Mouse (Mus musculus): ENCODE results near the gene Mbtps1. TPM values are rescaled to one million over a fixed set of nuclear protein-coding genes. Genes with fewer than 3 reads are reported as not detected.

The Mbtps1 gene
- polyA plus RNA-seq, 1 experiment from 2014 or later, result 51.4 TPM

DNA sequence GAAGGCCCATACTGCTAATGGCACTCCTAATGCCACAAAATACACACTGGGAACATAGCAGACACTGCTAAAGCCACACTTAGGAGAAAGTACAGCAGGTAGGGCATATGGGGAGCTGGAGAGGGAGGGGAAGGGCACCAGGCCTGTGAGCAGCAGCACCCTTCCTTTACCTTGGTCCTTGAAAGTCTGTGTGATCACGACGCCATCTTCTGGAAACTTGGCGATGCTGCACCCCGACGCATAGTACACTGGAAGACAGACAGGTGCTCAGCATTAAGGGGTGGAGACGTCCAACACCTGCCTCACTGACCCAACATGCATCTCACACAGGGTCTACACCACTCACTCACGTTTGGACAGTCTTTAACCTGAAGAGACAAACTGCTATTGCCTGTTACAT is 38.4 kb downstream of the Mbtps1 start:
- no peaks in the 10 kb centered on the region for H3K9me3 ChIP-seq (replicated peaks; ENCODE audit: control insufficient read depth, low read length, poor library complexity, severe bottlenecking)
- H3K4me1 ChIP-seq (ENCODE audit: control insufficient read depth, insufficient read depth, low read length), result no peaks in the 10 kb centered on the region
- H3K4me2 ChIP-seq (ENCODE audit: low read length), result no peak overlapping the region
- H3K4me3 ChIP-seq (ENCODE audit: low read depth, low read length), result no peak overlapping the region
- H3K36me3 ChIP-seq (ENCODE audit: control insufficient read depth, insufficient read depth, low read length), result peaks cover 43% of the 10 kb centered on the region
- WGBS, result 77% methylated on average over 7 of the region's 7 CpGs
- no peak overlapping the region for H3K27ac ChIP-seq (ENCODE audit: low read length)
- ATAC-seq, result no peak
- H3K9ac ChIP-seq (ENCODE audit: low read depth, low read length), result no peak overlapping the region
- H3K27me3 ChIP-seq (ENCODE audit: control insufficient read depth, insufficient read depth, low read depth, low read length), result no peaks in the 10 kb centered on the region

DNA sequence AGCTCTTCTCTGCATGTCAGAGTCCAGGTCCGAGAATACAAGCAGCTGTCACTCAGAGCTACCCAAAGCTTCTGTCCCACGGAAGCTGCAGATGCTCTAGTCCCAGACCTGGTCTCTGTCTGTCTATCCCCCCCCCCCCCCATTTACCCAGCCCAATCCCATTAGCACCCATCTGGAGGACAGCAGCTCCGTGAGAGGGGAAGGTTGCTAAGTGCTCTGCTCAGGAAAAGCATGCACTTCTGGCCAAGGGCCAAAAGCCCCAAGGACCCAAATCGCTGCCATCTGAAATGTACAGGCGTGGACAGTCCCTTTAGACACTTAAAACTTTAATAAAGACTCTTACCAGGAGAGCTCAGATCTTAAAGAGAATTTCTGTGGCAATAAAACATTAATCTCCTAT is 41.9 kb downstream of the Mbtps1 start:
- no peak overlapping the region for H3K4me2 ChIP-seq (ENCODE audit: low read length)
- ATAC-seq, result no peak
- no peak overlapping the region for H3K27ac ChIP-seq (ENCODE audit: low read length)
- H3K9ac ChIP-seq (ENCODE audit: low read depth, low read length), result no peak overlapping the region
- H3K4me3 ChIP-seq (ENCODE audit: low read depth, low read length), result no peak overlapping the region
- H3K27me3 ChIP-seq (ENCODE audit: control insufficient read depth, insufficient read depth, low read depth, low read length), result no peaks in the 10 kb centered on the region
- H3K36me3 ChIP-seq (ENCODE audit: control insufficient read depth, insufficient read depth, low read length), result peaks cover 34% of the 10 kb centered on the region
- no peaks in the 10 kb centered on the region for H3K4me1 ChIP-seq (ENCODE audit: control insufficient read depth, insufficient read depth, low read length)
- H3K9me3 ChIP-seq (replicated peaks; ENCODE audit: control insufficient read depth, low read length, poor library complexity, severe bottlenecking), result no peaks in the 10 kb centered on the region
- WGBS, result 46% methylated on average over 5 of the region's 5 CpGs

DNA sequence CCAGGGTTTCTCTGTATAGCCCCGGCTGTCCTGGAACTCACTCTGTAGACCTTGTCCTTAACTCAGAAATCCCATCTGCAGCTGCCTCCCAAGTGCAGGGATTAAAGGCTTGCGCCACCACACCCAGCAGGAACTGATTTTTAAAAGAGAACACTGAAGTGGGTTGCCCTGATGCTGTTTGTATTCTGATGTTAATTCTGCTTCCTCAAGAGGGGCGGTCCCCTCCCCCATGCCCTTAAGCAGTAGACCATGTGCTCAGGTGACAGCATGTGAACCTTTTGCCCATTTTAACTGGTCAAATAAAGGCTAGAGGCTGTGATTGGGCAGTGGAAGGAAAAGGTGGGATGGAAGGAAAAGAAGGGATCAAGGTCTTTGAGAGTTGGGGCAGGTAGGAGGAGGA is 42.8 kb downstream of the Mbtps1 start:
- Histone ChIP-seq H3K9me3 (replicated peaks; ENCODE audit: control insufficient read depth, low read length, poor library complexity, severe bottlenecking) (no peaks in the 10 kb centered on the region), H3K4me2 (ENCODE audit: low read length) (no peak overlapping the region), H3K4me3 (ENCODE audit: low read depth, low read length) (no peak overlapping the region), H3K9ac (ENCODE audit: low read depth, low read length) (no peak overlapping the region), H3K27ac (ENCODE audit: low read length) (no peak overlapping the region), H3K36me3 (ENCODE audit: control insufficient read depth, insufficient read depth, low read length) (peaks cover 27% of the 10 kb centered on the region), H3K4me1 (ENCODE audit: control insufficient read depth, insufficient read depth, low read length) (peaks cover 3% of the 10 kb centered on the region; the same call in 1 of the 2 replicates), H3K27me3 (ENCODE audit: control insufficient read depth, insufficient read depth, low read depth, low read length) (no peaks in the 10 kb centered on the region)
- ATAC-seq, result no peak
- 28% methylated on average over 3 of the region's 3 CpGs for WGBS

DNA sequence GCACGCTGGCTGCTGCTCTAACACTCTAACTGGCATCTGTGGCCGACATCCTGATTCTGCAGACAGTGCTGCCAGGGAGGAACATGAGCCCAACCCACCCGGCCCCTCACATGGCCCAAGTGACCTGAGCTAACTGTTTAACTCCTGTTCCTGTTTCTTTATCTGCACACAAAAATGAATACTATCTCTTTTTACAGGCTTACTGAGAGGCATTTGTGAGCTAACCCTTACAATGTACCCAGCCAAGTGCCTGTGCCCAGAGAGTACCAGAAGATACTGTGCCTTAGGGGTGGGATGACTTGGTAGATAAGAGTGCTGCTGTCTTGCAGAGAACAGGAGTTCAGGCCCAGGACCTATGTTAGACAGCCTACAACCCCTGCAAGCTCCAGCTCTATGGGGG is 43.6 kb downstream of the Mbtps1 start:
- H3K9ac ChIP-seq (ENCODE audit: low read depth, low read length), result no peak overlapping the region

DNA sequence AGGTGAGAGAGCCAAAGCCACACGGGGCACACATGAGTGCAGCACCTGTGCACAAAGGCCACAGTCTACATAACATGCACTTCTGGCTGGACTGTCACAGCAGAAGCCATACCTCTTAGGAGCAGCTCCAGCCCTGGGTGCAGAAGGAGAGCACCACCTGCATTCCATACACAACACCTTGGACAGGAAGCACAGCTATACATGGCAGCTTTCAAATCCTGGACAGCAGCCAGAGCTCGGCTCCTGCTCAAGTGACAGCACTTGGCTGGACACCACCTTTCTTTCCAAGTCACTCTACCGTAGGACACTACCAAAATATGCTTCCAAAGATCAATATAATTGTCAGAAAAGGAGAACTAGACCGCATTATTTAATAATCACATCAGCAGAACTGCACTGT is 45.1 kb downstream of the Mbtps1 start:
- H3K4me1 ChIP-seq (ENCODE audit: control insufficient read depth, insufficient read depth, low read length), result peaks cover 3% of the 10 kb centered on the region; the same call in 1 of the 2 replicates
- no peak overlapping the region for H3K9ac ChIP-seq (ENCODE audit: low read depth, low read length)
- H3K9me3 ChIP-seq (replicated peaks; ENCODE audit: control insufficient read depth, low read length, poor library complexity, severe bottlenecking), result no peaks in the 10 kb centered on the region
- 95% methylated on average over 4 of the region's 4 CpGs for WGBS
- no peak overlapping the region for H3K4me2 ChIP-seq (ENCODE audit: low read length)
- H3K27ac ChIP-seq (ENCODE audit: low read length), result no peak overlapping the region
- ATAC-seq, result no peak
- H3K27me3 ChIP-seq (ENCODE audit: control insufficient read depth, insufficient read depth, low read depth, low read length), result no peaks in the 10 kb centered on the region
- no peak overlapping the region for H3K4me3 ChIP-seq (ENCODE audit: low read depth, low read length)
- peaks cover 34% of the 10 kb centered on the region for H3K36me3 ChIP-seq (ENCODE audit: control insufficient read depth, insufficient read depth, low read length)

More for the DNA sequence above, 43.6 kb downstream of the Mbtps1 start:
- Histone ChIP-seq H3K4me2 (ENCODE audit: low read length) (no peak overlapping the region), H3K27me3 (ENCODE audit: control insufficient read depth, insufficient read depth, low read depth, low read length) (no peaks in the 10 kb centered on the region), H3K36me3 (ENCODE audit: control insufficient read depth, insufficient read depth, low read length) (peaks cover 29% of the 10 kb centered on the region), H3K9me3 (replicated peaks; ENCODE audit: control insufficient read depth, low read length, poor library complexity, severe bottlenecking) (no peaks in the 10 kb centered on the region), H3K4me1 (ENCODE audit: control insufficient read depth, insufficient read depth, low read length) (peaks cover 3% of the 10 kb centered on the region; the same call in 1 of the 2 replicates), H3K4me3 (ENCODE audit: low read depth, low read length) (no peak overlapping the region), H3K27ac (ENCODE audit: low read length) (no peak overlapping the region)
- ATAC-seq, result no peak
- 82% methylated on average over 3 of the region's 3 CpGs for WGBS

DNA sequence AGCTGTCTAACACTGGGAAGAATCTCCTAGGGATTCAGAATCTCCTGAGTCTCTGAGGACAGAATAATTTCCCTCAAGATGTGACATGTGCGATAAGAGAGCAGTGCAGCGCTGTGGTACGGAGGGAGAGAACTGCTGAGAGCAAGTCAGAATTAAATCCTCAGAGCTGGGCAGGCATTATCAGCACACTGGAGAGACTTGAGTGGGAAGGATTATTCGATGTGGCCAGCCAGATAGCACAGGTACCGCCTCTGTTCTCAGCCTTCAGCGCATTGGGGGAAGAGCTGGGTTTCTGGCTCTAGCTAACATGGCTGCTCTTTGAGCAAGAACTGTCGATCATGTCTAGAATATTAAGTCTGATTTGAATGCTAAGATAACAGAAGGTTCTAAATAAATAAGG is 46.8 kb downstream of the Mbtps1 start:
- peaks cover 34% of the 10 kb centered on the region for H3K36me3 ChIP-seq (ENCODE audit: control insufficient read depth, insufficient read depth, low read length)
- peak; percentile 40; the same call in 1 of the 2 replicates for ATAC-seq
- peaks cover 3% of the 10 kb centered on the region; the same call in 1 of the 2 replicates for H3K4me1 ChIP-seq (ENCODE audit: control insufficient read depth, insufficient read depth, low read length)
- no peak overlapping the region for H3K9ac ChIP-seq (ENCODE audit: low read depth, low read length)
- H3K27me3 ChIP-seq (ENCODE audit: control insufficient read depth, insufficient read depth, low read depth, low read length), result no peaks in the 10 kb centered on the region
- no peak overlapping the region for H3K4me3 ChIP-seq (ENCODE audit: low read depth, low read length)
- 75% methylated on average over 7 of the region's 7 CpGs for WGBS
- no peak overlapping the region for H3K4me2 ChIP-seq (ENCODE audit: low read length)
- peak overlapping the region; percentile 54 for H3K27ac ChIP-seq (ENCODE audit: low read length)
- no peaks in the 10 kb centered on the region for H3K9me3 ChIP-seq (replicated peaks; ENCODE audit: control insufficient read depth, low read length, poor library complexity, severe bottlenecking)

DNA sequence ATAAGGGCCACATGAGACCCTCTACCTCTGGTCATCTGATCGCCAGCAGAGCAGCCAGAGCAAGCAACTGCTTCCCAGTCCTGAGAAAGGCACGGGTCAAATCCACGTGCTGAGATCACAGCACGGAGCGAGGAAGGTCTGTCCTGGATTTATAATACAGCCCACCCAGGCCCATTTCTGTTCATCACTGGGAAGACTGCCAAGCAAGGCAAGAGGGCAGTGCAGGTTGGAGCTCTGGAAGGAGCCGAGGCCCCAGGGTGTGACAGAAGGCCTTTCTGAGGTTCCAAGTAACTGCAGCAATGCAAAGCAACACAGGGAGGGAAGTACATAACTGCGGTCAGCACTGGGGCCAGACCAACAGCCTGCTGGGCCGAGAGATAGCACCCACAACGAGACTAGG is 48.1 kb downstream of the Mbtps1 start:
- Histone ChIP-seq H3K4me2 (ENCODE audit: low read length) (no peak overlapping the region), H3K9ac (ENCODE audit: low read depth, low read length) (no peak overlapping the region), H3K36me3 (ENCODE audit: control insufficient read depth, insufficient read depth, low read length) (peaks cover 34% of the 10 kb centered on the region), H3K9me3 (replicated peaks; ENCODE audit: control insufficient read depth, low read length, poor library complexity, severe bottlenecking) (no peaks in the 10 kb centered on the region), H3K4me3 (ENCODE audit: low read depth, low read length) (no peak overlapping the region), H3K4me1 (ENCODE audit: control insufficient read depth, insufficient read depth, low read length) (peaks cover 7% of the 10 kb centered on the region), H3K27me3 (ENCODE audit: control insufficient read depth, insufficient read depth, low read depth, low read length) (no peaks in the 10 kb centered on the region), H3K27ac (ENCODE audit: low read length) (no peak overlapping the region)
- ATAC-seq, result no peak
- 85% methylated on average over 9 of the region's 9 CpGs for WGBS

DNA sequence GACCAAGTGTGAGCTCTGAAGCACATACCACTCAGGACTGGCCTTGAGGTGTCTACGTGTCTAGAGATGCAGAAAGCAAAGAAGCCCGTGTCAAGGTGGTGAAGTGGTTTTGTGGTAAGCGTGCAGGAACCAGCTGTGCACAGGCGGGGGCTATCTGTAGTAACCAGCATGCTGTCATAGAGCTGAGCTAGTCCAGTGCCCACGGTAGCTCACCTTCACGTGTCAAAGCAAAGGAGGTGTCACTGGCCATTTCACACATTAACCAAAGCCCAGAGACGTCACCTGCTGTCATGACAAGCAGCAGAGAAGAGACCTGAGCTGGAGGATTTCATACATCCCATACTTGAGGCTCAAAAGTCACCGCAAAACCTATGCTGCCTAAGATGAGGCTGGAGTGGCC is 52.4 kb downstream of the Mbtps1 start:
- Histone ChIP-seq H3K36me3 (ENCODE audit: control insufficient read depth, insufficient read depth, low read length) (peaks cover 19% of the 10 kb centered on the region), H3K27me3 (ENCODE audit: control insufficient read depth, insufficient read depth, low read depth, low read length) (no peaks in the 10 kb centered on the region), H3K4me3 (ENCODE audit: low read depth, low read length) (no peak overlapping the region), H3K4me2 (ENCODE audit: low read length) (no peak overlapping the region), H3K4me1 (ENCODE audit: control insufficient read depth, insufficient read depth, low read length) (peaks cover 11% of the 10 kb centered on the region), H3K9me3 (replicated peaks; ENCODE audit: control insufficient read depth, low read length, poor library complexity, severe bottlenecking) (no peaks in the 10 kb centered on the region), H3K27ac (ENCODE audit: low read length) (no peak overlapping the region; the same call in 1 of the 2 replicates), H3K9ac (ENCODE audit: low read depth, low read length) (no peak overlapping the region)
- 83% methylated on average over 8 of the region's 8 CpGs for WGBS
- no peak for ATAC-seq

DNA sequence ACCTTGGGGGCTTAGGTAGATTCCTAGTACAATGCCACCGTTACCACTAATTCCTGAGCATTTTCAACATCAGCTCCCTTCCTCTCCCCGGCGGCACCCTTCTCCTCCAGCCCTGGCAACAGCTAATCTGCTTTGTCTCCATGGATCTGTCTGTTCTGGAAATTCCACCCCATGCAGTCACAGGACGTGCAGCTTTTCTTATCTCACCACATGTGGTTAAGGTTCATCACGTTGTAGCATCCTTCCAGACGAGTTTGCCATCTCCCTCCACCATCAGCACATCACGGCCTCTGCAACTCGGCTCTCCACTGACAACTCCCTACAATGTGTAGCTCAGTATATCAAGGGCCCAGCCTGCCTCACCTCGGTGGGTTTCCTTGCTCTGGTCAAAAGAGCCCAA is 53.0 kb downstream of the Mbtps1 start:
- 0 out of 2 replicates have a peak overlapping the region, but pooled peaks have one; percentile 3 for H3K9ac ChIP-seq (ENCODE audit: low read depth, low read length)
- peaks cover 16% of the 10 kb centered on the region for H3K36me3 ChIP-seq (ENCODE audit: control insufficient read depth, insufficient read depth, low read length)
- H3K27ac ChIP-seq (ENCODE audit: low read length), result peak overlapping the region; percentile 55; the same call in 1 of the 2 replicates
- ATAC-seq, result 0 out of 2 replicates have a peak, but pooled peaks have one; percentile 7
- peaks cover 11% of the 10 kb centered on the region for H3K4me1 ChIP-seq (ENCODE audit: control insufficient read depth, insufficient read depth, low read length)
- H3K4me3 ChIP-seq (ENCODE audit: low read depth, low read length), result no peak overlapping the region
- H3K27me3 ChIP-seq (ENCODE audit: control insufficient read depth, insufficient read depth, low read depth, low read length), result no peaks in the 10 kb centered on the region
- H3K4me2 ChIP-seq (ENCODE audit: low read length), result no peak overlapping the region
- H3K9me3 ChIP-seq (replicated peaks; ENCODE audit: control insufficient read depth, low read length, poor library complexity, severe bottlenecking), result no peaks in the 10 kb centered on the region
- WGBS, result 16% methylated on average over 9 of the region's 9 CpGs
